Mouse (Mus musculus) heart, postnatal 0 days (tissue): Measurements from ENCODE around the gene Tub.

Source experiments
- CTCF ChIP-seq: IDR thresholded peaks from 2 replicates; pipeline ENCODE4 v1.5.1; 2016; ENCODE audit warnings: antibody characterized with exemption, control low read depth, low read depth
- EP300 ChIP-seq: IDR thresholded peaks from 2 replicates; pipeline ENCODE4 v1.6.1; 2016; ENCODE audit warnings: antibody characterized with exemption, low read depth

- TF ChIP-seq CTCF = no peak
- no peak for TF ChIP-seq EP300
Observed at GRCm38 (mm10) chr7:109011596-109012180, 61.5 kb downstream of the Tub start.
